Mouse (Mus musculus) gastrocnemius, adult 18-20 months (tissue): ENCODE data around the gene Fmod. TPM values are rescaled to one million over a fixed set of nuclear protein-coding genes. Genes with fewer than 3 reads are reported as not detected.

Experiments used
- DNase-seq: peaks from one replicate; pipeline ENCODE4 v3.0.0; 2021; ENCODE audit warnings: low spot score
- total RNA-seq, 2 experiments: library from RNA; stranded (reverse); gene quantifications; 2 replicates each; pipeline ENCODE4 v1.2.3; 2021

Gene Fmod
- total RNA-seq, 2 experiments from 2014 or later, result 41.0 to 107 TPM

GRCm38 (mm10) chr1:134075532-134075931 is 38.5 kb downstream of the Fmod start:
- no peak for DNase-seq

- DNase-seq, result no peak
Observed at GRCm38 (mm10) chr1:134076789-134077188, 39.7 kb downstream of the Fmod start.

GRCm38 (mm10) chr1:134077389-134078060 is 40.5 kb downstream of the Fmod start:
- no peak for DNase-seq

- DNase-seq, result no peak
Observed at GRCm38 (mm10) chr1:134078061-134078795, 41.2 kb downstream of the Fmod start.

GRCm38 (mm10) chr1:134078802-134079476 is 41.9 kb downstream of the Fmod start, which contains the start of gene Btg2:
Btg2 (minus strand) TSS chr1:134079120.
- DNase-seq, result peak; percentile 98

- DNase-seq, result peak; percentile 58
Observed at GRCm38 (mm10) chr1:134079477-134080163, 42.6 kb downstream of the Fmod start.

GRCm38 (mm10) chr1:134080406-134080805 is 43.4 kb downstream of the Fmod start:
- DNase-seq, result no peak

- no peak for DNase-seq
Observed at GRCm38 (mm10) chr1:134080881-134081450, 43.9 kb downstream of the Fmod start.

GRCm38 (mm10) chr1:134082987-134083516 is 46.0 kb downstream of the Fmod start:
- DNase-seq, result peak; percentile 86

- DNase-seq, result no peak
Observed at GRCm38 (mm10) chr1:134083676-134084075, 46.6 kb downstream of the Fmod start.

- DNase-seq, result no peak
Observed at GRCm38 (mm10) chr1:134084128-134084527, 47.1 kb downstream of the Fmod start.

- DNase-seq, result no peak
Observed at GRCm38 (mm10) chr1:134086017-134086416, 49.0 kb downstream of the Fmod start.

- peak; percentile 88 for DNase-seq
Observed at GRCm38 (mm10) chr1:134086811-134087398, 49.9 kb downstream of the Fmod start.

GRCm38 (mm10) chr1:134089074-134089473 is 52.0 kb downstream of the Fmod start:
- DNase-seq, result no peak

- DNase-seq, result no peak
Observed at GRCm38 (mm10) chr1:134091851-134092250, 54.8 kb downstream of the Fmod start.

- DNase-seq, result no peak
Observed at GRCm38 (mm10) chr1:134092368-134092767, 55.3 kb downstream of the Fmod start.

- DNase-seq, result peak; percentile 96
Observed at GRCm38 (mm10) chr1:134092852-134093770, 56.1 kb downstream of the Fmod start.

- DNase-seq, result no peak
Observed at GRCm38 (mm10) chr1:134093771-134094526, 56.9 kb downstream of the Fmod start.
